Mouse (Mus musculus) embryonic stem cell, embryonic (primary cell): Measurements from ENCODE around the gene Zranb3.

ENCODE experiments used
- CTCF ChIA-PET, 4 experiments: fragments of 300-600 bp in 2 of 4; fragments of 350-600 bp in 2 of 4; sonication (Branson Sonifier 250); formaldehyde crosslinking; loops; one replicate each; lab custom pipeline; 2022; ENCODE audit warnings: inconsistent platforms in 2 of 4; lab: Charles Lee
- POLR2A ChIA-PET, 4 experiments: fragments of 300-600 bp in 2 of 4; fragments of 350-600 bp in 2 of 4; sonication (Branson Sonifier 250); formaldehyde crosslinking; loops; one replicate each; lab custom pipeline; 2022; ENCODE audit warnings: antibody characterized with exemption in 4 of 4, inconsistent platforms in 1 of 4; lab: Charles Lee

The Zranb3 gene

DNA sequence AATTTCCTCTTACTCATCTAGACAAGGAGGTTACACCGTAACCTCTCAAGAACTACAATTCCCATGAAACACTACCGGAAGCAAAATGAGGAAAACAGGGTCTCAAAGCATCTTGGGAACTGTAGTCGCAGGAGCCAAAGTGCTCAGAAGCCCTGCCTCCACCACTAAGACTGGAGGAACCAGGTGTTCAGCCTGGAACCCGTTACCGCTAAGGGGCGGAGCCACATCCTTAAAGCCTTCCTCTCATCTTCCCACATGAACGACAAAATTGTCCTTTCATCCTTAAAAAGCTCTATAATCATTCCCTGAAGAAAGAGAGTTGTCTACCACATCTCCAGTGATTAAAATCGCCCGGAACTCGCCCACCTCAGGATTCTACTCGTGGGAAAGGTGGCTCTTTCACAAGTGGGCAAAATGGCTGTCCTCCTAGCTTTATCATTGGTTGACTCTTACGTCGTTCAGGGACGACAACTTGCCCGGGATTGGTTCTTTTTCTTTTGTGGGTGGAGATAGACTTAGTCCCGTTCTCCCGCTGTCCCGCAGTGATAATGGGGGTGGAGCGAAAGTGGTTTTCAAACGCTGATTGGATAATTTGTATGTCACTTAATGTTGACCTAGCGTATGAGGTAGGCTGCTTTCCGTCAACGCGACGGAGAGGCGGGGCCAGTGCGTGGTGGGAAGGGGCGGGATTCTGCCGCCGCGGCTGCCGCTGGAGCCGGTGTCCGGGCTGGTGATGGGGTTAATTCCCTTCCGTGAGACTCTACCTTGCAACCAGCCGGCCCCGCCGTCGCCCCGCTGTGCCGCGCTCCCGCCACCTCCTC is at the start of gene Zranb3, which contains the start of gene R3hdm1:
Zranb3 (minus strand) TSS at position 407 of the 821 bp plus-strand sequence.
R3hdm1 (plus strand) TSS at position 661 of the 821 bp plus-strand sequence.
- CTCF ChIA-PET = interaction anchor here in 1 of 4 experiments (1.0 kb wide), 1 partner anchor 275 kb away, joined by 4 read pairs; no protein-coding TSS in a partner anchor
- POLR2A ChIA-PET = interaction anchor here (0.6 to 2.2 kb wide), 25 partner anchors 8 to 654 kb away, joined by 3 to 11 read pairs (median 3); partner anchors contain the start of genes Rab3gap1 (in 3 of the 4), Ccnt2 (in 2 of the 4) and Dars (in 1 of the 4)

DNA sequence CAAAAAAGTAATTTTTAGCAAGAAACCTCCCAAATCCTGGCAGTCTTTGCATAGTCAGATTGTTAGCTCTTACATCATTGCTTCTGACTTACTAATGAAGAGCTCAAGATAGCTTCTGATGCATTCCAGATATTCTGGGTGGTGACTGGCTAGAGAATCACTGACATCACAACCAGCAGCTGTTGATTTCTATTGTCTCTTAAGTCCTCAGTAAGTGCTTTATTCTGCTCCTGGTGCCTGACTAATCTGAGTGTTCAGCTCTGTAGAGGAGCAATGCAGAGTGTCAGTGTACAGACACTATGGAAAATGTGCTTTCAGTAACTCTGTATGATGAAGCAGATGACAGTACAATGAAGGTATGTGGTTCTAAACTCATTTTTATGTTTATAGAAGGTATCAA is 38.9 kb upstream of the Zranb3 start:
- ChIA-PET CTCF (interaction anchor here in 1 of 4 experiments (1.0 kb wide), 1 partner anchor 315 kb away, joined by 3 read pairs; no protein-coding TSS in a partner anchor), POLR2A (interaction anchor here in 1 of 4 experiments (1.1 kb wide), 1 partner anchor 9 kb away, joined by 4 read pairs; no protein-coding TSS in a partner anchor)

DNA sequence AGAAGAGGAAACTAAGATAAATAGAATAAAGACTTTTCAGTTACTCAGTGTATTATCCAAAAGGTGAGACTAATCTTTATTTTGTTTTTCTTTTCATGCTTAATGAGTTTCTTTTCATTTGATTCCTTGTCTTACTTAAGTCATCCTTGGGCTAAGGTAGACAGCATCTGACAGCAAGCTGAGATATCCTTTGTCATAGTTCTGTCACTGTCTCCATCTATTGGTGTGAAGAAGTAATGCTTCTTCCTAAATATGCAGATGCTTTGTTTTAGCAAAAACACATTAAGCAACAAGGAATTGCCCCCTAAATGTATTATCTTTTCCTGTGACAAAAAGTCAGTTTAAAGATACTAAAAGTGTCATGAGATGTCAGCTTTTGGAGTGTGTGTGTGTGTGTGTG is 38.2 kb upstream of the Zranb3 start:
- CTCF ChIA-PET = interaction anchor here in 2 of 4 experiments (0.7 to 1.4 kb wide), 3 partner anchors 9 to 319 kb away, joined by 3 to 4 read pairs (median 3); no protein-coding TSS in a partner anchor
- POLR2A ChIA-PET = interaction anchor here in 1 of 4 experiments (1.1 kb wide), 1 partner anchor 8 kb away, joined by 4 read pairs; no protein-coding TSS in a partner anchor

DNA sequence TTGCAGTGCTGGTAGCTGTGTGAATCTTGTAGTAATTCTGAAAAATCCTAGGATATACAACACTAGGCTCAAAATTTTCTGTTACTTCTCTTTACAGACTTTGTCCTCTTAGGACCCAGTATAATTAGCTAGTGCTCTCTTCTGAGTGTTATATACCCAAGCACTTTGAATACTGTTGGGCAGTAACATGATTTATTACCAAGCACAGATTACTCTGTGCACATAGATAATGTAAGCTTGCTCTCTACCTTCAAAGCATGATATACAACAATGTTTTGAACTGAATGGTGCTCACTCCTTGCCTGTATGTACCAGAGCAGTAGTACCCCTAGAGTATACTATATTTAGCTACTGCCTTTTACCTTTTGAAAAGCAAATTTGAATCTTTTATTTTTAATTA is 33.4 kb upstream of the Zranb3 start:
- ChIA-PET CTCF (interaction anchor here in 1 of 4 experiments (0.5 kb wide), 1 partner anchor 61 kb away, joined by 12 read pairs; no protein-coding TSS in a partner anchor), POLR2A (interaction anchor here in 1 of 4 experiments (0.6 to 1.0 kb wide), 3 partner anchors 14 to 344 kb away, joined by 3 read pairs; no protein-coding TSS in a partner anchor)

DNA sequence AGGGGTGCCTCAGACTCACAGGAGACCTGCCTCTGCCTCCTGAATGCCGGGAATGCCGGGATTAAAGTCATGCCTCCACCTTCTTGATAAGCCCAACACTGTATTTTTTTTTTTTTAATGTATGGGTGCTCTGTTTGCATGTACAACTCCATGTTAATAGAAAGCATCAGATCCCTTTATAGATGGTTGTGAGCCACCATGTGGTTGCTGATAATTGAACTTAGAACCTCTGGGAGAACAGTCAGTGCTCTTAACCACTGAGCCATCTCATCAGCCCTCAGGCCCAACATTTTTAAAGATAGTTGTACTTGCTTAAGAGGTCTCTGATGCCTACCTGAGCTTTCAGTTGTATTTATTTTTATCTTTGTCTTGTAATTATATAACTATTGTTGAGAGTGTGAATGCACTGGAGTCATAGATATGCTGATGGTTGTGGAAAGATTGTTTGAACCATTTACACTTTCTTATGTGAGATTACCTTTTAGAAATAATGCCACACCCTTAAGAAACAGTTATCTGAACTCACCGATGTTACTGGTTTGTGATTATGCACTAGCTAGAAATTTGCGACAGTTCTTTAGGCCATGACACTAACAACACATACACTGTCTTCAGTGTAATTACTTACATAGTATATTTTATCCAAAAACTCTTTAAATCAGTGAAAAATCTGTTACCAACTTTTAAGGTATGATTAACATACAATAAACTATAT is 18.2 kb upstream of the Zranb3 start:
- CTCF ChIA-PET = no interaction called here

DNA sequence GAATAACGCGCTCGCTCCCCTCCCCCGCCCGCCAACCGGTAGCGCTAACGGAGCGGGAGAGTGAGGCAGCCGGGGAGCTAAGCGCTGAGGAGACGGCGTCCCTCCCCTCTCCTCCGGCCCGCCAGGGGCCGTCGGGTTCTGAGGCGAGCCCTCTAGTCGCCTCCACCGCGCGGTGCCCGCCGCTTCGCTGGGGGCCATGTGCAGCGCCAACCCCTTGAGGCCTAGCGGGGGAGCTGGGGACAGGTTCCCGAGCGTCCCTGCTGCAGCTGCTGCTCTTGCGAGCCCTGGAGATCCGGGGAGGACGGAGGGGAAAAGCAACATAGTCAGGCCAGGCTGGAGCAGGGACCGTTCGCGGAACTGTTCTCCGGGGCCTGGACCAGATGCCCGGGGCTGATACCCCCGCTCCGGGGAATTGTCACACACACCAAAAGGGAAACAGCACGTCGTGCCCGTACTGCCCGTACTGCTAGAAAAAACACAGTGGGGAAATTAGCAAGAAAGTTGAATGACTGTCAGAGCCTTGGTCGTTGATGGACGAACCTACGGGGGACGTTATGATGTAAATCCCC is 757 bp upstream of the Zranb3 start:
- POLR2A ChIA-PET = interaction anchor here (0.6 to 2.2 kb wide), 20 partner anchors 9 to 655 kb away, joined by 3 to 11 read pairs (median 4); partner anchors contain the start of genes Ccnt2 (in 2 of the 4), Rab3gap1 (in 2 of the 4) and Dars (in 1 of the 4)
- CTCF ChIA-PET = interaction anchor here in 1 of 4 experiments (1.0 kb wide), 1 partner anchor 276 kb away, joined by 4 read pairs; no protein-coding TSS in a partner anchor

More for the DNA sequence above, 18.2 kb upstream of the Zranb3 start:
- POLR2A ChIA-PET = interaction anchor here in 1 of 4 experiments (1.1 kb wide), 1 partner anchor 10 kb away, joined by 3 read pairs; no protein-coding TSS in a partner anchor

DNA sequence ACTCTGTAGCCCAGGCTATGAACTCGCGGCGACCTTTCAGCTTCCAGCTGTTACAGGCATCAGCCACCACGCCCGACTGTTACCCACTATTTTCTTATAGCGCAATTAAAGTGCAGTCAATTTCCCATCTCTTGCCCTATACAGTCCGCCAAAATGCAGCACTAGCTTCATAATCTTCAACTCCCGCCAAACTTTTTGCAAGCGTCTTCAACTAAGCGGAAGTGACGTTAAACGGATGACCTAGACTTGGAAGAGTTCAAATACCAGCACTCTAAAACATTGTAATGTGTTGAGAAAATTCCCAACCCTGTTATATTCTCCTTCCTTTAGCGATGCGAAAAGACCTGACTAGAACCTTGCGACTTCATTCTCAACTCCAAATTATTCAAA is 601 bp downstream of the Zranb3 start:
- ChIA-PET POLR2A (interaction anchor here in 2 of 4 experiments (0.6 to 2.2 kb wide), 18 partner anchors 7 to 623 kb away, joined by 3 to 11 read pairs (median 4); partner anchors contain the start of genes Rab3gap1 (in 2 of the 2), Ccnt2 (in 1 of the 2) and Dars (in 1 of the 2)), CTCF (interaction anchor here in 1 of 4 experiments (1.0 kb wide), 1 partner anchor 275 kb away, joined by 4 read pairs; no protein-coding TSS in a partner anchor)

DNA sequence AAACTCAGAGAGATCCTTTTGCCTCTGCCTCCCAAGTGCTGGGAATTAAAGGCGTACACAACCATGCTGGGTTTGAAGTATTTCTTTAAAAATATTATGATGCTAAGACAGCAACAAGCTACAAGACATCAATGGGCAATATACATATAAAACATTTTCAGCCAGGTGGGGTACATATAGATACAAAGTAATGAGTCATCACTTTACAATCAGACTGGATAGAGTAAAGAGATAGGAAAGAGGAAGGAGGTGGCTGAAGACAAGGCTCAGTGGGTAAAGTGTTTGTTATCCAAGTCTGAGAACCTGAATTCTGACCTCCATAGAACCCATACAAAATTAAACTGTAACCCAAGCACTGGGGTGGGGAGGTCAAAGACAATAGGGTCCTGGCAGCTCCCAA is 4.5 kb downstream of the Zranb3 start:
- ChIA-PET CTCF (no interaction called here), POLR2A (interaction anchor here in 2 of 4 experiments (0.6 to 1.4 kb wide), 4 partner anchors 10 to 230 kb away, joined by 3 read pairs; partner anchors contain the start of gene Rab3gap1 (in 1 of the 2))

DNA sequence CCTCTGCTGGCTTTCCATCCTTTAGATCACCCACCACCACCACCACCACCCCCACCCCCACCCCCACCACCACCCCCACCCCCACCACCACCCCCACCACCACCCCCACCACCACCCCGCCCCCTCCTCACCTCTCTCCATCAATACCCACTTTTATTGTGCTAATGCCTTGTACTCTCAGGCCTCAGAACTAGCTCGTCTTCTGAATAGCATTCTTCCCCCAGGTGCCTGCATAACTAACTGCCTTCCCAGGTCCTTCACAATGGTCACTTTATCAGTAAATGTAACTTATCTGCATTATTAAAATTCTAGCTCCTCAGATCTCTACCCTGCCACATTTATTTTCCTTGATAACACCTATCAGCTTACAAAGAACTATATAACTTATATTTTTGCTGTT is 8.2 kb downstream of the Zranb3 start:
- CTCF ChIA-PET = no interaction called here
- POLR2A ChIA-PET = interaction anchor here in 3 of 4 experiments (0.6 to 1.7 kb wide), 11 partner anchors 8 to 1749 kb away, joined by 3 to 7 read pairs (median 4); partner anchors contain the start of genes R3hdm1 (in 2 of the 3), Zranb3 (in 2 of the 3) and Rab3gap1 (in 1 of the 3)

DNA sequence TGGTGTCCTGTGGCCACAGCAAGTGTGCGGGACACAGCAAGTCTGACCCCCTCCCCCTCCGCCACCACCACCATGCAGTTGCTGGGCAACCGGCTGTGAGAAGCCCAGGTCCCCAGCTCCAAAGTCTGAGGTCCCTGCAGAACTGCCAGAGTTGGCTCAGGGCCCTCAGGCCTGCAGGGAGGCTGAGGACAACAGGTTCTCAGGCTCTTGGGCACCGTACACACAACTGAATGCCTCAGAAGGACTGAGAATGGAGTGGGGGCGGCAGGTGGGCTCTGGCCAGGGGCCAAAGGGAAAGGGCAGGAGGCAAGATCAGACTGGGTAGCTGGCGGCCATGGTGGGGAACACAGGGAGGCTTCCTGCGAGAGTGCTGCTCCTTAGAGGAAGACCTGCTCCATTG is 20.0 kb downstream of the Zranb3 start:
- POLR2A ChIA-PET = interaction anchor here in 2 of 4 experiments (0.6 to 1.7 kb wide), 10 partner anchors 12 to 334 kb away, joined by 3 to 7 read pairs (median 3); partner anchors contain the start of genes Dars (in 1 of the 2) and Rab3gap1 (in 1 of the 2)
- CTCF ChIA-PET = no interaction called here

DNA sequence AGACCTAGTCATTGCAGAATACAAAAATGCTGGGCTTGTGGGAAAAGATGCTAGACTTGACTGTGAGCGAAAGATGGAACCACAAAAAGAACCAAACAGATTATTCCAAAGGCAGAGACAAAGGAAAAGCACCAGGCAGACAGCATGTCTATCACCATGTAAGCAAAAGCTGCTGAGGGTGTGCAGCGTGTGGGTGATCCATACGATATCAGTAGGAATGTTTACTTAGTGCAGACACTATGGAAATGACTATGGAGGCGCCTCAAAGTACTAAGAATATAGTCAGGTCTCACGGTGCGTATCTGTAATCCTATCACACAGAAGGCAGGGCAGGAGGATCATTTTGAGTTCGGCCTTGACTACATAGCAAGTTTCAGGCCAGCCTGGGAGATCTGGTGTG is 21.0 kb downstream of the Zranb3 start:
- ChIA-PET CTCF (no interaction called here), POLR2A (interaction anchor here in 2 of 4 experiments (0.8 to 1.4 kb wide), 4 partner anchors 14 to 335 kb away, joined by 3 read pairs; partner anchors contain the start of gene Dars (in 1 of the 2))

DNA sequence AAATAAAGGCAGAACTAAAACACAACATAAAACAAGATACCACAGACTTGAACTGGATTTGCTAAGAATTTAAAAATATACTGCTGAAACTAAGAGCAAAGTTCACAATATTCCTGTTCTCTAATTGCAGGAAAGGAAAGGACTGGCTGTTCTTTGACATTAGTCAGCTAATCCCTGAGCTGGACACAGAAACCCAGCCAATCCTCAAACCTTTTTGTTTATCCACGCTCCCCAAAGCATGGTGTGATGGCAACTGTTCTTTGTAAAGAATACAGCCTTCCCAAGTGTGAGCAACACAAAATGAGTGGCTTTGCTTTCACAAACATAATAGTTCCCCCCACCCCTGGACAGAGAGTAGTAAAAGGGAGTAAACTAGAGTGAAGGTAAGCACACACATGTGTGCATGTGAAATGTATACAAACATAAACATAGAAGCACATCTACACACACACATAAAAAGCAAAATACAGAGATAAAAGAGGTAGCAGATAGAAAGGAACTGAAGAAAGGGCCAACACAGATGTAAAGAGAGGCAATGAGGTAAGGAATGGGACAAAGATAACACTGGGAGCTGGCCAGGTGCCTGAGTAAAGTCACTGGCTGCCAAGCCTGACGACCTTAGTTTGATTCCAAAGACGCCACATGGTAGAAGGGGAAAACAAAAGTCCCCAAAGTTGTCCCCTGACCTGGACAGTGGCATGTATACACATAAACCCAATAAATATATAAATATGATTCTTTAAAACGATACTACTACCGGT is 21.7 kb downstream of the Zranb3 start:
- ChIA-PET CTCF (no interaction called here), POLR2A (interaction anchor here in 1 of 4 experiments (2.2 kb wide), 1 partner anchor 10 kb away, joined by 8 read pairs; no protein-coding TSS in a partner anchor)

DNA sequence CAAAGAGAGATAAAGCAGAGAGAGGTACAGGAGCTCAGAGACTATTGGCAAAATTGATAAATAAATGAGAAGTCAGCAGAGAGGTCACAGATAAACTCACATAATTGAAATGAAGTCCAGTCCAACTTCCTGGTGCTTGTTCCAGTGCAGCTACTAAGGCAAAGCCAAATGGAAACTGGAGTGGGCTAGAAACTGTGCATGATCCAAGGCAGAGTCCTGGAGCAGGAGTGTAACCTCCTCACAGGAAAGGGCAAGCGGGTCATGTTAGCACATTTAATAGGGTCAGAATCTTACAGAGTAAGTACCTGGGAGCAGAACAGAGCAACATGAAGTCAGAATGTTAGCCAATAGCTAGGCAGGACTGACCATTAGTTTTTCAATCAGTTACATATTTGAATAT is 24.2 kb downstream of the Zranb3 start:
- POLR2A ChIA-PET = interaction anchor here in 1 of 4 experiments (1.1 to 2.2 kb wide), 2 partner anchors 11 to 12 kb away, joined by 3 to 8 read pairs; no protein-coding TSS in a partner anchor
- CTCF ChIA-PET = no interaction called here

DNA sequence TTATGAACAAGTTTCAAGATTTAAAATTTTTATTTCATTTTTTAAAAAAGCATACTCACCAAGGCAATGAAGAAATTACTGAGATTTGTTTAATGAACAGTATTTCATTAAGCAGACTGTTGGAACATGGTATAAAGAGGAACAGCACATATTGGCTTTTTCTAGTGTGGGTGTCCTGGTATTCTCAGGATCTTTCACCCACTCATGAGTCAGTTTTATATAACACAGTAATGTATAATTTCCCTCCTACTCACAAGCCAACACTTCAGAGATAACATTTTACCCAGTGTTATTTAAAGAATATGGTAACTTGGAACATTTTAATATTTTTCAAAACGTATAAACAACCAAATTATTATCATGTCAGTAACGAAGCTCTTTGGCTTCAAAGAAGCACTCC is 25.1 kb downstream of the Zranb3 start:
- ChIA-PET POLR2A (interaction anchor here in 1 of 4 experiments (1.1 to 2.0 kb wide), 3 partner anchors 10 to 31 kb away, joined by 3 to 8 read pairs (median 3); partner anchors contain the start of genes R3hdm1 and Zranb3), CTCF (no interaction called here)

DNA sequence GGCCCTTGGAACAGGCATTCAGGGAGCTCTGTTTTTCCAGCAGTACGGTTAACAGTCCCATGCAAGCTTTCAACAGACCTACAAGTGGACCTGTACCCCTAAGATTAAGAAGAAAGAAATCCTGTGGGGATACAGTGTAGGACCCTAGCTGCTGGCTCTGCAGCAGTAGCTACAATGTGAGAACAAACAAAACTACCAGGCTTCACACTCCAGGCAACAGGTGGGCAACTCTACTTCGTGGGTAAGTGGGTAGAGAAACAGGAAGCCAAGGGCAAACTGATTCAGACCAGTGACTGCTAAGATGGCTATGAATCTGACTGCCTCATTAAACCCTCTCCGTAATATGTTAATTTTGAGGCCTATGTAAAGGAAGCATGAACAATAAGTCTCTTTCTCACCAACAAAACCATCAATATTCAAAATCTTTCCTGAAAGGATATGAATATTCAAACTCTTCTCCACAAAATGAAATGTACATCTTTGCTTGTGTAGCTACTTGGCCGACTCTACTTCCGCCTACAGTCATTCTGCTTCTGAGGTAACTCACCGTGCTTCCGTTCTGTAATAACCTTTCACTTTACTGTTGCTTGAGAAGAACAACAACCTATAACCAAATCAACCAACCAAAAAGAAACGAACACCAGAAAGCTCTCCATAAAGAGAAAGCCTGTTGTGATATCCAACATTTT is 25.9 kb downstream of the Zranb3 start:
- ChIA-PET CTCF (no interaction called here), POLR2A (interaction anchor here in 1 of 4 experiments (1.4 to 2.0 kb wide), 3 partner anchors 20 to 30 kb away, joined by 3 to 8 read pairs (median 5); partner anchors contain the start of genes R3hdm1 and Zranb3)

DNA sequence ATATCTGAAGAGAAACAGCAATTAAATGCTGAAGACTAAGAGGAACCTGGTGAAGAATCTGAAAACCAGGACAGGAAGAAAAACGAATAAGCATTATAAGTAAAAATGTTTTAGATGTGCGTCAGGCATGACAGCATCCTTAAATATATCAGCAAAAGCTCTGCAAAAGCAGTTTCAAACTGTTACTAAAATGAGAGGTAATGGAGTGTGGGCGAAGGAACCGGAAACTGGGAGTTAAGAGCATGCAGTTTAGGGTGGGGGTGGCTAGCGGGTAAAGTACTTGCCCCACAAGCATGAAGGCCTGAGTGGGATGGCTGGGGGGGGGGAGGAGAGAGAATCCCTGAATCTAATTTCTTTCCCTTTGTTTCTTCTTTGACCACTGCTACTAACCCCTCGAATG is 29.8 kb downstream of the Zranb3 start:
- CTCF ChIA-PET = interaction anchor here in 1 of 4 experiments (0.7 kb wide), 1 partner anchor 61 kb away, joined by 3 read pairs; no protein-coding TSS in a partner anchor
- POLR2A ChIA-PET = no interaction called here
